Mouse (Mus musculus) embryo, embryonic 11 days (tissue): ENCODE measurements around the gene Naa38.

Experiments used
- DNase-seq: peaks from one replicate; pipeline ENCODE4 v3.0.0-alpha.2; 2015

The Naa38 gene

DNA sequence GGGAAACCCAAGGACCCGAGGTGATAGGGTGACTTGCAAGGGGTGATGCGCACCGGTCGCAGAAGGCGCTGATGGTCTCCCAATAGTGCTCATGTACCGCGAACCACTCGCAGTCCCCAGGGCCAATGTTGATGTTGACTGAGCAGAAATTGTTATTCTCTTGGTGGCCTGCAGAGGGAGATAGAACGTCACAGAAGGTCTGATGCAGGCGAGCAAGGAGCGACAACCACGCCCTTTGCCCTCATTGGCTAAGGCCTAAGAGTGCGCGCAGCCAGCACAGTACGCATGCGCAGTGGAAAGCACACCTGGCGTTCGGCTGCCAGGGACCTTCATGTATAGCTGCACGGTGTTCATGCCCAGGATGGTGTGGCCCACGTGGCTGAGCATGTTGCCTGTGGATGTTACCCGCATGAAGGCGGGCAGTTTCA, 5.9 kb downstream of the Naa38 start:
- peak; percentile 95 for DNase-seq

GRCm38 (mm10) chr11:69401987-69402386, 6.7 kb downstream of the Naa38 start:
- DNase-seq: no peak

GRCm38 (mm10) chr11:69403691-69404594, 8.7 kb downstream of the Naa38 start:
- DNase-seq: no peak

DNA sequence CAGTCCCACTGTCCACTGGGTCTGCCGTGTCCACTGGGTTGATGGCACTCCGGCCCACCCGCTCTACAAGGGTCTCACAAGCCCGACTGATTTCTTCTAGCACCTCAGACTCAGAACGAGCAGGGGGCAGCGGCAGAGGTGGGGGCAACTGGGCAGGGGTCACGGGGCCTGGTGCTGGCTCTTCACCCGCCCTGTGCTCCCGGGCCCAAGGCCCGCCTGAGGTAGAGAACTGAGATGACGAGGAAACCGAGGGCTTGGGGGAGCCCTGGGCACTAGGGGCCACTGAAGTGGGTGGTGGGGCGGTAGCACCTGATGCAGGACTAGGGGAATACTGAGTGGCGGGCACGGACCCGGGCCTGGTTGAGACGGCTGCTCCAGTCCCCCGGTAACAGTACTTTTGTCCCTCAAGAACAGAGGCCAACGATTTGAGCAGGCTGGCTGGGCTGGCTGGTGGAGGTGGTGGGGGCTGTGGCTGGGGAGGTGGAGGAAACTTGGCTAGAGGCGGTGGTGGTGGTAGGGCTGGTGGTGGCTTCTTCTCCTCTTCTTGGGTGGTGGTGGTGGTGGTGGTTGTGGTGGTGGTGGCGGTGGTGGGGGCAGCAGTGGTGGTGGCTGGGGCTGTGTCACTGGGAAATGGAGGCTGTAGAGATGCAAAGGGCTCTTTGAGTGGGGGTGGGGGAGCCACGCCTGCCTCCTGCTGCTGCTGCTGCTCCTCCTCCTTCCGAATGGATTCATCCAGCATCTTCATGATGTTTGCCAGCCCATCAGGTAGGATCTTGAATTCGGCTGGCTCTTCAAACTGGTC, 9.5 kb downstream of the Naa38 start:
- no peak for DNase-seq

- no peak for DNase-seq
Observed at GRCm38 (mm10) chr11:69405397-69406200, 10.3 kb downstream of the Naa38 start.

GRCm38 (mm10) chr11:69406282-69406681, 11.0 kb downstream of the Naa38 start:
- no peak for DNase-seq

DNA sequence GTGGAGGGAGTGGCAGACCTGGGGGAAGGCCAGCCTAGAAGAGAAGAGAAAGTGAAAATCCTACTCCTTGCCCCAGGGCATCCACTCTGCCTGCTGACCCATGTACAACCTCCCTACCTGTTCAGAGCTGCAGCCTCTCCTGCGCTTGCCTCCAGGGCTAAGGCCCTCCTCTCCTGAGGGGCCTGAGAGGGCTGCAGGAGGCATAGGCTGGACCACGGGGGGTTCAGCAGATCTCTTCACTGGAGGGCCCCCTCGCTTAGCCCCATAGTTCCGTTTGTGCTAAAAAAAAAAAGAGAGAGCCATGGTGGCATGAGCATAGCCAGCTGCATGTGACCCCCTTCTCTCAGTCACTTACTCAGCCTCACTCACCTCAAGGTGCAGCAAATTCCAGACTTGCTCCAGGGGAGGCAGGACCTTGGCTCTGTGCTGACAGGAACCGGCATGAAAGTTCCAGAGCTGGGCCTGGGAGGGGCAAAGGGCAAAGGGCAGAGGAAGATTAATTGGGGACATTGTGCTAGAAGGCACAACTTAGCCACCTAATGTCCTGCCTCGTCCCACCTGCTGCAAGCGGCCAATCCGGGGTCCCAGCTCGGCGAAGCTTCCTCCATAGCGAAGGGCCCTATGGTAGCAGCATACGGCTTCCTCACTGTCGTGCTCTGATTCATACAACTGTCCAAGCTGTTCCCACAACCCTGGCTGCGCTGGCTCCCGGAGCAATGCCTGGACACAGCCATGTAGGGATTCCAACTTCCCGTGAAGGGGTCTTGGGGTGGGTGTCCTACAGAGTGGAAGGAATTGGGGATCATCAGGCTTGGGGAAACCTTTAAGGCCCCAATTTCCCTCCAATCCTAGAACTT, 11.8 kb downstream of the Naa38 start:
- DNase-seq: no peak

DNA sequence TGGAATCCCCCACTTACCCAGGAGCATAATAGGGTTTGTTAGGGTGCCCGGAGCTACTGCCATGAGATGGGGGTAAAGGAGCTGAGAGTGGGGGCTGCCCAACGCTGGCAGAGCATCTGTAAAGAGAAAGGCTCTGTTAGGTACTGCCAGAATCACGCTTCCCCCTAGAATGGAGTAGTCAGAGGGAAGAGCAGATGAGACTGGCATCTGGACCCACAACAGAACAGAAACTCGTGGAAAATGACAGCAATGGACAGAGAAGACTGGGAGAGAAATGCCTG, 12.4 kb downstream of the Naa38 start:
- no peak for DNase-seq

GRCm38 (mm10) chr11:69408541-69409377, 13.5 kb downstream of the Naa38 start:
- peak; percentile 90 for DNase-seq

GRCm38 (mm10) chr11:69409378-69410044, 14.2 kb downstream of the Naa38 start:
- DNase-seq: peak; percentile 94

GRCm38 (mm10) chr11:69410045-69410309, 14.7 kb downstream of the Naa38 start:
- DNase-seq: peak; percentile 49

DNA sequence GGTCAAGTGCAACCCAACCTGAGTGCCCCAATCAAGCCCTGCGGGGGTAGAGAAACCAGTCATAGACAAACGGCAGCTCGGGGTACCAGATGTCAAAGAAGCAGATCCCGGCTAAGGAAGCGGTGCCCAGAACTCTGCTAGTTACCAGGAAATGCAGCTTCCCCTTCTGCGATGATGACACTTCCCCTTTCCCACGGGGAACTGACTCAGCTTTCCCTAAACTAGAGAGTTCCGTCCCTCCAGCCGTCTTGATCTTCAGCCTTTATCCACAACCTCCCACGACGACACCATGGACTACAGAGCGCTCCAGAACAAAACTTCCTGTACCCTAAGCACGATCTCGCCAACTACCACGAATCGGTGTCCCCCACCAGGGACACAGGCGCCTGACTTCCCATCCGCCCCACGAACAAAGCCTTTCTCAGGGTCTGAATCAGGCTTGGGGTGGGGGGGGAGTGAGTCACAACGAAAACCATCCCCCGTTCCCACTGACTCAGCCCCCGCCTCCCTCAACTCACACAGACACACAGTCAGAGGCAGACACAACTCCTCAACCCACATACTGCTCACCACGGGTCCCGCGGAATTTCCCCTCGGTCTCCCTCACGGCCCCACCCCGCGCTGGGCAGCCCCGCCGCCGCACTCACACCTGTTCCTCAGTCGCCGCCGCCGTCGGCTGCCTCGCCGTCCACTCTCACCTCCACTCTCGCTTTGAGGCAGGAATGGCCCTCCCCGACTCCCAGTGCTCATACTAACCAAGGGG, 15.2 kb downstream of the Naa38 start:
- DNase-seq: no peak

DNA sequence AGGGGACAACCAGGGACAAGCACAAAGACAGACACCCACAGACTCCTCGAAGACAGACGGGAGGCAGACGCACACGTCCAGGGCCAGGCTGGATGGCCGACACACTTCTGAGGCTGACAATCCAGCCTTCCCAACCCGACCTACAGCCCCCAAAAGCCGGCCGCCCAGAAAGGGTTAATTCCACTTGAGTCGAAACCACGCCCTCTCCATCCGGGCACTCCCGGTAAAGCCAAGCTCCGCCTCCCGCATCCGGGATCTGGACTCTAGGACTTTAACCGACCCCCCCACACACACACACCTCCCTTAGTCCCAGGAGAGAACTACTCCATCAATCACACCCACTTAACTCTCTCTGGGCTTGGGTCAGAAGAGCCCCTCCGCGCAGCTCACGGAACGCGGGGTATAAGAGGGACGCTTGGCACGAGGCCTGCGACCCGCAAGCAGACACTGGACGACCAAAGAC, 15.8 kb downstream of the Naa38 start:
- DNase-seq: peak; percentile 100

DNA sequence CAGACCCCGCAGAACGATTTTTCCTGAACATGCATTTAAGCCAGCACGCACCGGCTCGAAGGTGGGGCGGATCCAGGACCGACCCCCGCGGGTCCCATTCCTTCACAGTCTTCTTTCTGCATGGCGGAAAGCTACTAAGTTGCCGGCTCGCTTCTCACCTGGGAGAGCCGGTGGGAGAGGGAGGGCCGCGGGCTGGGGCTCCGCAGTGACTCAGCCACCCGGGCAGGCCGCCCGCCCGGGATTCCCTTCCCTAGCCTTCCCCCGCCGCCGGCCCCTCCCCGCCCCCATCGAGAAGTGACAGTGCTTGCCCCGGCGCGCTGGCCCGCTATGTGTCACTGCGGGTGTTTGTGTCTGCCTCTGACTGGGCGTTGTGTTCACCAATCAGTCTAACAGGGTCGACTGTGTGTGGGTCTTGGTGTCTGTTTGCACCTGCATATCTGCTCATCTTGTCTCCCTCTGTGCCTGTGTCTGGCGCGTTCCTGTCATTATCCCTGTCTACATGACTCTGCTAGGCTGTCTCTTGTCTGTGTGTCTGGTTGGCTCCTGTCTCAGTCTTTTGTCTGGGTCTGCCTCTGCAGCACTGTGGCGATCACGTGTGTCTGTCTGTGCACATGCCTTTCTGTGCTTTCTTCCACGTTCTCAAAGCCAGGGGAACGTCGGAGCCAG, 16.4 kb downstream of the Naa38 start:
- DNase-seq: peak; percentile 77

DNA sequence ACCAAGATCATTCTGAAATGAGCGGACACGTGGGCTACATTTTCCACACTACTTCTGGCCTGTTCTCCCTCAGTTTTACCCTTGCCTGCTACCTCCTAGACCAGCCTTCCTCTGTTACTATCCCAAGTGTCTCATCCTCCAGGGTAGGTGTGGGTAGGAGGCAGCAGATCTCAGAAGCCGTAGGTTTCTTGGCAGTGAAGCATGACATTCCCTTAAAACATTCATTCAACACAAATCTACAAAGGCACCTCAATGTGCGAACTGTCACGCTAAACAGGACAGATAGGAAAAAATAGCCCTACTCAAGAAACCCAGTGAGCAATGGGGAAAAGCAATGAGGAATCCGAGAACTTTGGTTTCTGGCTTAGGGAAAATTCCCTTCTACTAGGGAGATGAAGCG, 17.3 kb downstream of the Naa38 start:
- DNase-seq: no peak

GRCm38 (mm10) chr11:69413221-69414181, 18.2 kb downstream of the Naa38 start, which contains the start of gene Kdm6b:
TSS of gene Kdm6b (minus strand) at chr11:69413675.
- DNase-seq: peak; percentile 80

GRCm38 (mm10) chr11:69414421-69415326, 19.4 kb downstream of the Naa38 start:
- peak; percentile 47 for DNase-seq
